ENCODE assay signal across 29 mouse cellular contexts in the genomic region with DNA sequence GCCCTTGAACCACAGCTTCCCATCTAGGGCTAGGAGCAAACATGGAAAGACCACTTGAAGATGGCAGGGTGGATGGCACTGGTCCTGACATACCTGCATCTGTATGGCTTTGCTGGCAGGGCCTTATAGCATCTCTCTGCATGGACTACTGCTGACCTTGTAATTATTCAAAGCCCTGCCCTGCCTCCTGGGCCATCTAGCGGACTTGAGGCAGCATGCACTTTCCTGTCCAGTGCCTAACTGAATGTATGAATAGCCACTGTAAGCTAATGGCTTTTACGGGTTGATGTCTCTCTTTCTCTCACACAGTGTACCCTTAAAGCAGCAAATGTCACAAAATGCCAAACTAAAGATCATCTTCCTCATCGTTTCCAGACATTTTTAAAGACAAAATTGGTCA.
DNase-seq lines count a peak whose midpoint lies in the region; ATAC-seq and TF ChIP-seq lines count a peak whose summit lies in the region.
"Had no signal": no experiment of that assay in that cellular context is flagged by ENCODE, and none has a peak within 500 bp of the region (broad histone marks: within the 10 kb centered on the region; RNA-seq: fewer than 3 reads in every experiment).

No protein-coding gene starts in this region.

- H3K4me2 ChIP-seq in forebrain, postnatal 0 days (ENCODE audit: low read depth) = no peak overlapping the region
- H3K4me2 ChIP-seq in forebrain, embryonic 15.5 days (replicated peaks) = no peak overlapping the region
- H3K4me2 ChIP-seq in midbrain, embryonic 14.5 days (ENCODE audit: low read length) = no peak overlapping the region
- H3K4me2 ChIP-seq in midbrain, embryonic 16.5 days (ENCODE audit: low read length) = no peak overlapping the region
- H3K4me2 ChIP-seq: embryonic facial prominence, embryonic 12.5 days; heart, embryonic 12.5 days; limb, embryonic 13.5 days; liver, embryonic 12.5 days; midbrain, embryonic 12.5 days had no signal

- H3K9me3 ChIP-seq in forebrain, postnatal 0 days (ENCODE audit: low read length) = no peaks in the 10 kb centered on the region
- no peaks in the 10 kb centered on the region for H3K9me3 ChIP-seq in forebrain, embryonic 15.5 days
- H3K9me3 ChIP-seq in midbrain, embryonic 14.5 days (ENCODE audit: control insufficient read depth, low read length) = no peaks in the 10 kb centered on the region
- no peaks in the 10 kb centered on the region for H3K9me3 ChIP-seq in midbrain, embryonic 16.5 days (replicated peaks; ENCODE audit: control insufficient read depth, low read length, poor library complexity, severe bottlenecking)
- H3K9me3 ChIP-seq: embryonic facial prominence, embryonic 12.5 days; forebrain, embryonic 10.5 days; G1E; heart, embryonic 12.5 days; hindbrain, embryonic 10.5 days; limb, embryonic 13.5 days; liver, embryonic 12.5 days; midbrain, embryonic 12.5 days had no signal

- DNase-seq in forebrain, postnatal 0 days = no peak
- no peak for DNase-seq in layer of hippocampus, adult 2 months (ENCODE audit: low spot score in 2 of 2)
- no peak for DNase-seq in layer of hippocampus, adult 18-20 months (ENCODE audit: low spot score in 2 of 2)
- DNase-seq in midbrain, embryonic 14.5 days = peak; percentile 40
- DNase-seq: adrenal gland, adult 8-10 months; cerebellum, adult 8-10 months; cerebellum, postnatal 25 days; heart, adult 2 months; heart, postnatal 10 days; lung, adult 18-20 months; right cerebral cortex, adult 18-20 months; right cerebral cortex, postnatal 4 days; thymus, adult 18-20 months; thymus, postnatal 25 days had no signal

- no peak overlapping the region for H3K27ac ChIP-seq in forebrain, postnatal 0 days (ENCODE audit: low read depth, low read length)
- H3K27ac ChIP-seq in forebrain, embryonic 15.5 days (replicated peaks) = no peak overlapping the region
- H3K27ac ChIP-seq in layer of hippocampus, adult 2 months = no peak overlapping the region
- H3K27ac ChIP-seq in midbrain, embryonic 14.5 days (replicated peaks; ENCODE audit: low read depth, low read length) = no peak overlapping the region
- H3K27ac ChIP-seq in midbrain, embryonic 16.5 days (ENCODE audit: low read length) = no peak overlapping the region
- H3K27ac ChIP-seq: embryonic facial prominence, embryonic 12.5 days; forebrain, embryonic 10.5 days; heart, adult 2 months; limb, embryonic 13.5 days; liver, embryonic 12.5 days; midbrain, embryonic 12.5 days; stomach, postnatal 0 days had no signal

- ATAC-seq in forebrain, postnatal 0 days = no peak
- ATAC-seq in forebrain, embryonic 15.5 days (replicated peaks) = no peak
- no peak for ATAC-seq in midbrain, embryonic 14.5 days (ENCODE audit: low FRiP score, low TSS enrichment)
- ATAC-seq in midbrain, embryonic 16.5 days = no peak
- ATAC-seq in monocyte, adult 5-6 weeks (replicated peaks; ENCODE audit: insufficient number of reproducible peaks, low FRiP score, low TSS enrichment, poor library complexity, severe bottlenecking) = no peak
- ATAC-seq: forebrain, embryonic 16.5 days; hindbrain, embryonic 16.5 days; intestine, embryonic 16.5 days; liver, embryonic 12.5 days had no signal

- H3K9ac ChIP-seq in forebrain, postnatal 0 days = no peak overlapping the region
- no peak overlapping the region for H3K9ac ChIP-seq in forebrain, embryonic 15.5 days (replicated peaks)
- no peak overlapping the region for H3K9ac ChIP-seq in midbrain, embryonic 14.5 days (replicated peaks; ENCODE audit: low read length)
- no peak overlapping the region for H3K9ac ChIP-seq in midbrain, embryonic 16.5 days (ENCODE audit: low read depth, low read length)
- H3K9ac ChIP-seq: embryonic facial prominence, embryonic 12.5 days; heart, embryonic 12.5 days; limb, embryonic 13.5 days; liver, embryonic 12.5 days; midbrain, embryonic 12.5 days had no signal

- WGBS in forebrain, postnatal 0 days = 71% methylated on average over 3 of the region's 3 CpGs
- WGBS in forebrain, embryonic 15.5 days = 64% methylated on average over 3 of the region's 3 CpGs
- 65% methylated on average over 3 of the region's 3 CpGs for WGBS in midbrain, embryonic 14.5 days
- WGBS in midbrain, embryonic 16.5 days = 69% methylated on average over 3 of the region's 3 CpGs

- no peak overlapping the region for H3K4me3 ChIP-seq in forebrain, postnatal 0 days (ENCODE audit: low read depth, low read length)
- no peak overlapping the region for H3K4me3 ChIP-seq in forebrain, embryonic 15.5 days
- H3K4me3 ChIP-seq in layer of hippocampus, adult 2 months = no peak overlapping the region
- H3K4me3 ChIP-seq in midbrain, embryonic 14.5 days (replicated peaks; ENCODE audit: low read depth, low read length) = no peak overlapping the region
- H3K4me3 ChIP-seq in midbrain, embryonic 16.5 days (ENCODE audit: low read depth, low read length) = no peak overlapping the region
- H3K4me3 ChIP-seq: embryonic facial prominence, embryonic 12.5 days; forebrain, embryonic 10.5 days; heart, adult 2 months; heart, embryonic 12.5 days; hindbrain, embryonic 10.5 days; limb, embryonic 13.5 days; liver, embryonic 12.5 days; midbrain, embryonic 12.5 days had no signal

- TF ChIP-seq CTCF in forebrain, postnatal 0 days (IDR thresholded peaks at IDR 0.05; ENCODE audit: low read depth) = peak; percentile 26
- TF ChIP-seq CTCF in layer of hippocampus, adult 2 months (conservative IDR thresholded peaks at IDR 0.05) = peak; percentile 24

- no peaks in the 10 kb centered on the region for H3K4me1 ChIP-seq in forebrain, postnatal 0 days (ENCODE audit: insufficient read depth)
- H3K4me1 ChIP-seq in forebrain, embryonic 15.5 days = peaks cover 15% of the 10 kb centered on the region
- no peaks in the 10 kb centered on the region for H3K4me1 ChIP-seq in midbrain, embryonic 14.5 days (ENCODE audit: control insufficient read depth, insufficient read depth, low read length)
- H3K4me1 ChIP-seq in midbrain, embryonic 16.5 days (ENCODE audit: control insufficient read depth, insufficient read depth, low read length) = peaks cover 6% of the 10 kb centered on the region; the same call in 1 of the 2 replicates
- H3K4me1 ChIP-seq: embryonic facial prominence, embryonic 12.5 days; heart, embryonic 12.5 days; liver, embryonic 12.5 days had no signal

- H3K27me3 ChIP-seq in forebrain, postnatal 0 days (ENCODE audit: insufficient read depth, low read length) = no peaks in the 10 kb centered on the region
- H3K27me3 ChIP-seq in forebrain, embryonic 15.5 days = no peaks in the 10 kb centered on the region
- H3K27me3 ChIP-seq in midbrain, embryonic 14.5 days (ENCODE audit: control insufficient read depth, insufficient read depth, low read length) = no peaks in the 10 kb centered on the region
- no peaks in the 10 kb centered on the region for H3K27me3 ChIP-seq in midbrain, embryonic 16.5 days (ENCODE audit: control insufficient read depth, insufficient read depth, low read depth, low read length)
- H3K27me3 ChIP-seq: embryonic facial prominence, embryonic 12.5 days; limb, embryonic 13.5 days; liver, embryonic 12.5 days; midbrain, embryonic 12.5 days had no signal

- no peaks in the 10 kb centered on the region for H3K36me3 ChIP-seq in forebrain, postnatal 0 days (ENCODE audit: insufficient read depth)
- no peaks in the 10 kb centered on the region for H3K36me3 ChIP-seq in forebrain, embryonic 15.5 days
- no peaks in the 10 kb centered on the region for H3K36me3 ChIP-seq in midbrain, embryonic 14.5 days (ENCODE audit: control insufficient read depth, insufficient read depth, low read length)
- no peaks in the 10 kb centered on the region for H3K36me3 ChIP-seq in midbrain, embryonic 16.5 days (ENCODE audit: control insufficient read depth, insufficient read depth, low read length)
- H3K36me3 ChIP-seq: embryonic facial prominence, embryonic 12.5 days; forebrain, embryonic 10.5 days; heart, embryonic 12.5 days; hindbrain, embryonic 10.5 days; limb, embryonic 13.5 days; liver, embryonic 12.5 days; midbrain, embryonic 12.5 days had no signal
